Mouse (Mus musculus) gastrocnemius, adult 8-10 months (tissue): Measurements from ENCODE around the gene Akr1c18. TPM values are rescaled to one million over a fixed set of nuclear protein-coding genes. Genes with fewer than 3 reads are reported as not detected.
"Not testable (repeated sequence)": the region's sequence is repeated elsewhere in the genome, so short reads cannot be mapped to it uniquely, and the experiment has no call there.

Experiments
- DNase-seq, 2 experiments: peaks; one replicate each; pipeline ENCODE4 v3.0.0; 2022; ENCODE audit warnings: low spot score in 2 of 2
- total RNA-seq, 4 experiments: library from RNA; stranded (reverse); gene quantifications; 2 replicates each; pipeline ENCODE4 v1.2.4; 2022

Akr1c18 gene
- under 1 TPM in 1 of 4 experiments, not detected in 3; 0.22 TPM for total RNA-seq

GRCm38 (mm10) chr13:4150518-4150917, at the start of gene Akr1c18:
TSS of gene Akr1c18 (minus strand) at chr13:4150654.
- no peak for DNase-seq

GRCm38 (mm10) chr13:4192511-4192910, 42.1 kb upstream of the Akr1c18 start:
- DNase-seq = no peak

- DNase-seq = no peak
These were observed 40.5 kb upstream of the Akr1c18 start, which contains the start of gene Akr1c13 for GRCm38 (mm10) chr13:4190904-4191303. TSS of gene Akr1c13 (plus strand) at chr13:4191150.

GRCm38 (mm10) chr13:4188174-4188573, 37.7 kb upstream of the Akr1c18 start:
- DNase-seq = no peak

- not testable (repeated sequence) for DNase-seq
These were observed 36.4 kb upstream of the Akr1c18 start for GRCm38 (mm10) chr13:4186641-4187411.

GRCm38 (mm10) chr13:4183116-4183515, 32.7 kb upstream of the Akr1c18 start:
- DNase-seq = no peak

GRCm38 (mm10) chr13:4181321-4181720, 30.9 kb upstream of the Akr1c18 start:
- not testable (repeated sequence) for DNase-seq

GRCm38 (mm10) chr13:4172978-4173377, 22.5 kb upstream of the Akr1c18 start:
- DNase-seq = no peak

- DNase-seq = no peak
These were observed 17.6 kb upstream of the Akr1c18 start for GRCm38 (mm10) chr13:4168006-4168405.

GRCm38 (mm10) chr13:4155286-4155685, 4.8 kb upstream of the Akr1c18 start:
- DNase-seq = no peak

- DNase-seq = no peak
These were observed 3.1 kb upstream of the Akr1c18 start for GRCm38 (mm10) chr13:4153593-4153992.

- DNase-seq = no peak
These were observed 2.5 kb upstream of the Akr1c18 start for GRCm38 (mm10) chr13:4152908-4153307.

- no peak for DNase-seq
These were observed 6.2 kb downstream of the Akr1c18 start for GRCm38 (mm10) chr13:4144261-4144660.

GRCm38 (mm10) chr13:4133070-4133469, 17.4 kb downstream of the Akr1c18 start:
- DNase-seq = no peak

GRCm38 (mm10) chr13:4131721-4132120, 18.7 kb downstream of the Akr1c18 start:
- DNase-seq = no peak

GRCm38 (mm10) chr13:4131317-4131716, 19.1 kb downstream of the Akr1c18 start:
- DNase-seq = no peak

GRCm38 (mm10) chr13:4129100-4129499, 21.4 kb downstream of the Akr1c18 start:
- no peak for DNase-seq

GRCm38 (mm10) chr13:4125846-4126245, 24.6 kb downstream of the Akr1c18 start:
- DNase-seq = not testable (repeated sequence)

- DNase-seq = not testable (repeated sequence)
These were observed 26.0 kb downstream of the Akr1c18 start for GRCm38 (mm10) chr13:4124471-4124870.

GRCm38 (mm10) chr13:4123146-4123545, 27.3 kb downstream of the Akr1c18 start:
- no peak for DNase-seq

- DNase-seq = no peak
These were observed 31.1 kb downstream of the Akr1c18 start for GRCm38 (mm10) chr13:4119181-4119904.
